Mouse (Mus musculus): ENCODE data around the gene Actn1. TPM values are rescaled to one million over a fixed set of nuclear protein-coding genes. Genes with fewer than 3 reads are reported as not detected.

Actn1 gene
- total RNA-seq, 2 experiments from 2014 or later, result 30.0 to 38.8 TPM

- DNase-seq, result no peak
These were observed 125.0 kb downstream of the Actn1 start for GRCm38 (mm10) chr12:80135173-80135572.

DNA sequence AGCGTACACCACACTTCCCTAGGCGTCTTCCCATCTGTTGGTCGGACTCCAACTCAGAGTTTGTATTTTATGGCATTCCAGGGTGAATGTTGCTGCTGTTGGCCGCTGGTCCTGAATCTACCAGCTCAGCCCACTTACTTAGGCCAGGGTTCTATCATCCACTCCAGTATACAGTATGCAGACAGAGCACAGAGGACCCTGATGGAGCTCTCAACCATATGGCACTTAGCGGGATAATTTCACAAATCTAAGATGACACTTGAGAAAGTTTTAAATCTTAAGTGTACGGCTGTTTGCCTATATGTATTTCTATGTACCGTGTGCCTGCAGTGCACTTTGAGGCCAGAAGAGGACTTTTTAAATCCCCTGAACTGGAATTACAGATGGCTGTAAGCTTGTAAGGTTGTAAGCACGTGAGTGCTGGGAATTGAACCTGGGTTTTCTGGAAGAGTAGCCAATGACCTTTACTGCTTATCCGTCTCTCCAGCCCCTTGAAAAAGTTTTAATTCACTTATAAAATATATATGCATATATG, 127.1 kb downstream of the Actn1 start:
- no peak for DNase-seq

DNA sequence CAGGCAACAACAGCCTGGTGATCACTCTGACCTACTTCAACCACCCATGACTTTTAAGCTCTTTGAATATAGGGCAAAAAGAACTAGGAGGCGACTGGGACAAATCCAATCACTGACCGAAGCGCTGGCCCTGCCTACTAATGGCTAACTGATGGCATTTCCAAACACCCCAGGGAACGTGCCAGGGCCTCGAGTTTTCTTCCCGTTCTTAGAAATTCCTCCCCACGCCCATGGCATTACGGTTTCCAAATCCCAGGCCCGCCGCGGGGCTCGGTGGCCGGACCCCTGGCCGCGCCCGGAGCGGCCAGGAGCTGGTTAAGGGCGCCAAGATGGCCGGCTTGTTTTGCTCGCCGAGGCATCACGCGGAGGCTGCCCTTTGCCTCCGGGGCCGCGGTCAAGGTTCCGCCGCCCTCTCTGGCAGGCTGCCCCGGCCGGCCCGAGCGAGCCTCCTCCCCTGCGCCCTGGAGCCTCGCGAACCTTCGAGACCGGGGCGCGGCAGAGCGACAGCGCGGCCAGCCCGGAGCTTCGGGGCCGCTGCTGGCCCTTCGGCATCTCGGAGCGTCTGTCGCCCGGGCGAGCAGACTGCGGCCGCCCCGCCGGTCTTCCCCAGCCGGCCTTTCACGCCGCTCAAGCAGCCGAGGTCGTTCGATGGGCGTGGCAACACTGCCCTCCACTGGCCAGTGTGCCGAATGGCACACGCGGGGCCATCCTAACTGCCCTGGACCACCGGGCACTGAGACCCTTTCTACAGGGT, 127.7 kb downstream of the Actn1 start:
- peak; percentile 93 for DNase-seq

DNA sequence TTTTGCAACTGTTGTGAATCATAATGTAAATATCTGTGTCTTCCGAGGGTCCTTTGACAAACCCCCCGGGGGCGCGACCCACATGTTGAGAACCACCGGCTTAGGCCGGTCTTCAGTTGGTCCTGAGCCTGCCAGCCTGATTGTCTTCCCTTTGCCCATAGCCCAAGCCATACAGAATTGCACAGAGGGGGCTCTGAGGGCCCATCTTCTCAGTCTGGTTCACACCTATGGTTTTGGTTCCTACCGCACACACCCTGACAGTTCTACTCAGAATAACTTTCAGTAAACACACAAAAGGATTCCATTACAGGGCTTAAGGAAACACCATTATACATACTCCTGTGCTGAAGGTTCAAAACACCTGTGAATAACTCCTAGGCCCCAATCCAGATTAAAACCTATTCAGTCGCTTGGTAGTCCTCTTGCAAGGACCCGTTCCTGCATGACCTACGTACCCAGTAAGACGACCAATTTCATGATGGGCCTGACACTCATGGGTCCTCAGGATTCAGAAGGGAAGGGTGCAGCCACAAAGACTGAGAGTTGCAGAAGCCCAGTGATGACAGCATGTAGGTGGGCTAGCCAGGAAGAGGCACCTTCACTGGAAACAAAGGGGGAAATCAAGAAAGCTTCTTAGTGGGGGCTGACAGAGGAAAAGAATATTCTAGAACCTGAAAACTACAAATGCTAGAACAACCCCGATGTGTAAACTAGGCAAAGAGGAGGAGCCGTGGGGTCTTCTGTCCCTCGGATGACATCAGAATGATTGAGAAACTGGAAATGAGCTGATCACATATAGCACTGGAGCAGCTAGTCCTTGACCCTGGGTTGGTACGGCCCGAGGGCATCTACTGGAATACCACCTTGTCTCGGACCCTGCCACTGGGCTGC, 128.6 kb downstream of the Actn1 start:
- DNase-seq, result no peak

DNA sequence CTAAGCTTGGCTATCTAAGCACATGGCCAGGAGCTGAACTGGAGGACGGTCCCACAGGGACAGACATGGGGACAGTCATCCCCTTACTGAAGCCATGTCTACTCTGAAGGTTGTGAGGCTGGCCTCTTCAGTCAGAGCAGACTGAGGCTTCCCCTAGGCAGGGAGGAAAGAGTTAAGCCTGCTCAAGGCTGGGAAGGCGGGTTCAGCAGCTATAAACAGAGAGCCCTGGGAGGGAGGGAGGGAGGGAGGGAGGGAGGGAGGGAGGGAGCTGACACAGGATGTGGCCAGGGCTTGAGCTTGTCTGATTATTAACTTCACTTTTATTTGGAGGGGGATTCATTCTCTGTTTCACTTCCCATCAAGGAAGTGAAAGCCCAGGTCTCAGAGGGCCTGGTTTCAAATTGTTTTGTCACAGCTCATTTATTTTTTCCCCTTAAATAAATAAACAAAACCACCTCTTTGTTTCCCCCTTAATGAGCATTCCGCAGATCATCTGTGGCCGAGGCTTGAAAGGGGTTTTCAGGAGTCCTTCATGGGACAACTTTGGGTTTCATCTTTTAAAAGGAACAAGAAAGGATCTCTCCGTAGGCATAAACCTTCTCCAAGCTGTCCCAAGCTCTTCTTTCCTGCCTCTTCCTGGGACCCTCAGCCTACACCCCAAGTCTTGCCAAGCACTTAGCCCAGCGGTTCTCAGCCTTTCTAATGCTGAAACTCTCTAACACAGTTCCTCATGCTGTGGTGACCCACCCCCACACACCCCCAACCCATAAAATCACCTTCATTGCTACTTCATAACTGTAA, 129.4 kb downstream of the Actn1 start:
- no peak for DNase-seq

GRCm38 (mm10) chr12:80129531-80129930, 130.6 kb downstream of the Actn1 start:
- DNase-seq, result no peak

- no peak for DNase-seq
These were observed 132.9 kb downstream of the Actn1 start for GRCm38 (mm10) chr12:80127191-80127762.

- DNase-seq, result no peak
These were observed 134.9 kb downstream of the Actn1 start for GRCm38 (mm10) chr12:80125316-80125715.

DNA sequence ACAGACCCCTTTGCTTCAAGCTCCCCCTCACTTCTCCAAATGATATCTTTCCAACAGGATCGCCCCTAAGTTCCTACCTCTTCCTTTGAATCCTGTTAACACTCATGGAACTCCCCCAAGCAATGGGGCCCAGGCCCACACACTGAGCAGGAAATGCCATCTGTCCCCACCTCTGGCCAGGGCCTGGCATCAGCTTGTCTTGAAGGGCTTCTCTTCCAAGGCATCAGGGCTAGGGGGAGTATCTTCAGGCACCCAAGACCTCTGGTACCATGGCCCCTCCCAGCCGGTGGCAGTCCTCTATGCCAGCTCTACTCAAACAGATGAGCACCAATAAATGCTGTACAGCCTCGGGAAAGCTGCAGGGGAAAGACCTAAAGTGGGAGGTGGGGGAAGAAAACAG, 135.4 kb downstream of the Actn1 start:
- no peak for DNase-seq

DNA sequence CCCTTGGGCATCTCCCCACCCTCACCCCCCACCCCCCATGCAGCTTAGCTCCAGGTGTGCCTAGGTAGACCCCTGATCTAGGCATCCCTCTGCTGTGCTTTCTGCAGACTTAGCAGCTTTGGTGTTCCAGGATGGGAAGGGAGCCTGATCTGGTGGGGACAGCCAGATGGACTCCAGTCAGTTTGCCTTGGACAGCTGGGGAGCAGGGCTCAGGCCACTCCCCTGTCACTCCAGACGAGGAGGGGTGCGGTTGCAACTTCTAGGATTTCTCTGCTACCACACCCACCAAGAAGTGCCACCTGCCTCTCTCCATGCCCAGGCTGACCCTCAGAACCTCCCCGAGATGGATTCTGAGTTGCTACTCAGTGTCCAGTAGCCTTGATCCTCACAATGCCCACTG, 136.0 kb downstream of the Actn1 start:
- DNase-seq, result peak; percentile 44

GRCm38 (mm10) chr12:80123227-80123803, 136.9 kb downstream of the Actn1 start:
- DNase-seq, result peak; percentile 59

DNA sequence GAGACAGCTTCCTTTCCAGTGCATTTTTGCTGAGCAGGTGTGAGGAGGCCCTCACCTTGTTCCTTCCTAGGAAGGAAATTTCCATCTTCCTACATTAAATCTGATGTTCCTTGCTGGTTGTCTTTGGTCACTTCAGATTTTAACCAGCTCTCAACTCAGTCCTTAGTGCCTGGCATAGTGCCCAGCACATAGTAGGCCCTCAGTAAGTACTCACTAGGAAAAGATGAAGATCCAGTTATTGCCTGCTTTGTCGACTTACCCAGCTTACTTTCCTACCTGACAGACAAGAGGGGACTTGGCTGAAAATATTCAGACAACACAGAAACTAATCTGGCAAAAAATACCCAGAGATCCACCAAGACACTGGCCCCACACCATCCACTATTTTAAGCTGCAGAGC, 138.7 kb downstream of the Actn1 start:
- no peak for DNase-seq

- DNase-seq, result no peak
These were observed 141.6 kb downstream of the Actn1 start for GRCm38 (mm10) chr12:80118588-80118987.

Other genes with a start within 250 kb of the Actn1 start
- gene Zfp36l1, start 147.4 kb downstream of the Actn1 start, total RNA-seq (2021), result 10 to 100 TPM; 80.4 to 90.5 TPM
- 10 to 100 TPM; 28.9 to 37.2 TPM for gene Dcaf5, start 176.2 kb upstream of the Actn1 start, total RNA-seq (2021)
- 10 to 100 TPM; 29.6 to 43.4 TPM for gene Exd2, start 202.7 kb upstream of the Actn1 start, total RNA-seq (2021)